Mouse (Mus musculus): ENCODE results near the gene Nags.

DNA sequence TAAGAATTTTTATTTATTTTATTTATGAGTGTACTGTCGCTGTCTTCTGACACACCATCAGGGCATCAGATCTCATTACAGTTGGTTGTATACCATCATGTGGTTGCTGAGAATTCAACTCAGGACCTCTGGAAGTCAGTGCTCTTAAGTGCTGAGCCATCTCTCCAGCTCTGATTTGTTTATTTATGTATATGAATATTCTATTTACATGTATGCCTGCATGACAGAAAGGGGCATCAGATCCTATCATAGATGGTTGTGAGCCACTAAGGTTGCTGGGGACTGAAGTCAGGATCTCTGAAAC lies 11.4 kb downstream of the Nags start:
- no peak for TF ChIP-seq CTCF (IDR thresholded peaks at IDR 0.05 in 2 of 3, conservative IDR thresholded peaks at IDR 0.05 in 1 of 3; ENCODE audit: control insufficient read depth in 1 of 3, insufficient read depth in 1 of 3, low read depth in 2 of 3, low read length in 3 of 3, poor library complexity in 1 of 3, severe bottlenecking in 1 of 3)
- no peak for TF ChIP-seq POLR2A (IDR thresholded peaks at IDR 0.05; ENCODE audit: control insufficient read depth in 1 of 2, insufficient read depth in 1 of 2, low read depth in 1 of 2, low read length in 2 of 2, poor library complexity in 1 of 2)
- no peak for TF ChIP-seq TCF12 (IDR thresholded peaks at IDR 0.05; ENCODE audit: low read depth, low read length)
- TF ChIP-seq EP300 (IDR thresholded peaks at IDR 0.05; ENCODE audit: low read depth in 1 of 2, low read length in 2 of 2): no peak
- no peak for TF ChIP-seq ZC3H11A (IDR thresholded peaks at IDR 0.05; ENCODE audit: low read depth, low read length)
- no peak for TF ChIP-seq CHD1 (IDR thresholded peaks at IDR 0.05; ENCODE audit: low read depth, low read length)
- TF ChIP-seq E2F4 (IDR thresholded peaks at IDR 0.05; ENCODE audit: borderline replicate concordance, low read depth, low read length): no peak
- no peak for TF ChIP-seq GATA1 (IDR thresholded peaks at IDR 0.05; ENCODE audit: low read depth, low read length)
- TF ChIP-seq MAX (IDR thresholded peaks at IDR 0.05; ENCODE audit: low read length): no peak
- TF ChIP-seq RCOR1 (IDR thresholded peaks at IDR 0.05; ENCODE audit: low read depth, low read length): no peak
- TF ChIP-seq POLR2AphosphoS5 (IDR thresholded peaks at IDR 0.05; ENCODE audit: borderline replicate concordance, low read depth, low read length): no peak
- TF ChIP-seq HCFC1 (IDR thresholded peaks at IDR 0.05; ENCODE audit: low read depth, low read length): no peak
- no peak for TF ChIP-seq UBTF (IDR thresholded peaks at IDR 0.05; ENCODE audit: borderline replicate concordance, insufficient read depth, low read depth, low read length)

Data from MEL (cell line).